Mouse (Mus musculus): ENCODE data around the gene Atp2a2. TPM values are rescaled to one million over a fixed set of nuclear protein-coding genes. Genes with fewer than 3 reads are reported as not detected.

Gene Atp2a2
- polyA plus RNA-seq, 1 experiment = 17.2 TPM

DNA sequence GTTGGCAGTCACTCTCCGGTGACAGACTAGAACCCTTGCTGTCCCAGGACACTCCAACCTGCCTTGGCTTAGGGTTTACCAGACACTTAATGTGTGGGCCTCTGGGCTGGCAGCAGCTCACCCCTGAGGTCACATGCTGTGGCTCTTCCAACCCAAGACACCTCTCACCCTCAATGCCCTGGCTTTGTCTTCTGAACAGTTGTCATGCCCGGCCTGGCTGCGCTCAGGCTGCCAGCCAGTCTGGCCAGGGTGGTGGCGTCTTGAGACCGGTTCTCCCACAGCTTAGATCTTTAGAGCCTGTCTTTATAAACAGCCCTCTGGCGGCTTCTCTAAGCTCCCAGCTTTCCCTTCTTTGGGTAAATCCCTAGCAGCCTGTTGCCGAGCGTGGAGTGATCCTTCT lies 54.2 kb downstream of the Atp2a2 start:
- TF ChIP-seq FLI1 (IDR thresholded peaks at IDR 0.05; ENCODE audit: low read length) (no peak), GATA1 (IDR thresholded peaks at IDR 0.05; ENCODE audit: borderline replicate concordance, low read length) (no peak)
- H3K36me3 ChIP-seq (replicated peaks; ENCODE audit: low read length) = peaks cover 90% of the 10 kb centered on the region
- no peaks in the 10 kb centered on the region for H3K9me3 ChIP-seq
- peaks cover 3% of the 10 kb centered on the region; the same call in 1 of the 2 replicates for H3K4me1 ChIP-seq
- no peak overlapping the region for H3K4me3 ChIP-seq (replicated peaks)
- no peaks in the 10 kb centered on the region for H3K27me3 ChIP-seq (replicated peaks)

DNA sequence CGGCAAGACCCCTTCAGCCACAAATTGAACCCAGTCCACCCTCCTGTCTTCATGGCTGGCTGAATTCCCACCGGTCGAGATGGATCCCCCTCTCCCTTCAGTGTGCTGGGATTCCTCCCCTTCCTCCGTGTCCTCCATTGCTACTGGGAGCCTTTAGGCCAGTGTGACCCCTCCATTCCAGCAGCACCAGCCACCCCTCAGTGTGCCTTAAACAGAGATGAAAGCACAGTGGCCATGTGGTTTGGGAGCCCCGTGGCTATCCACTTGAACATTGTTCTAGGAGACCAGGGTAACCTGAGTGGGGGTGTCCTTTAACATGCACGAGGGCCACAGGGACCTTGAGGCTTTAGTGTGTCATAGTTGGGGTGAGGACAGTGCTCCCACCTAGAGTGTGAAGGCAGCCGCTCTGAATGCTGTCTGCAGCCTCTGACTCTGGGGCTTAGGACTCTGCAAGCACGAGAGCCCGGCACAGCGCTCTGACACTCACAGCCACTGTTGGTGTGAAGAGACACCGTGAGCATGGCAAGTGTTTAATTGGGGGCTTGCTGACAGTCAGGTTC lies 56.9 kb downstream of the Atp2a2 start:
- no peaks in the 10 kb centered on the region; the same call in 1 of the 2 replicates for H3K4me1 ChIP-seq
- H3K9me3 ChIP-seq = no peaks in the 10 kb centered on the region
- H3K36me3 ChIP-seq (replicated peaks; ENCODE audit: low read length) = peaks cover 91% of the 10 kb centered on the region
- no peaks in the 10 kb centered on the region for H3K27me3 ChIP-seq (replicated peaks)
- TF ChIP-seq GATA1 (IDR thresholded peaks at IDR 0.05; ENCODE audit: borderline replicate concordance, low read length) (no peak), FLI1 (IDR thresholded peaks at IDR 0.05; ENCODE audit: low read length) (no peak)
- H3K4me3 ChIP-seq (replicated peaks) = no peak overlapping the region

DNA sequence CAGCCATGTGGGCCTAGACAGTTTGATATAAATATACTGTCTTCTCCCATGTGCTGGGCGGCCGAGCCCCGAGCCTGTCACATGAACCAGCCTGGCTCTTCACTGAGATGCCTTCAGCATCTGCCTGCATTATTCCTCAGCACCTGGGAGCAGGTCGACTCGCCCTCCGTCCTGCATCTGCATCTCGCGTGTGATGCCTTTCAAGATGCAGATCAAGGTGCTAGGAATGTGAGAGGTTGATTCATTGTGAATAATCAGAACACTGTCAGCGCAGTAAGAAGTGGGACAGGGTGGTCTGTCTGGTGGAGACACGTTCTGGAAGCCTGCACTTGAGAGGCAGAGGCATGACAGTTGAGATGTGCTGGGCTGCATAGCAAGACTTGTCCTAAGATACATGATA lies 57.5 kb downstream of the Atp2a2 start:
- no peaks in the 10 kb centered on the region; the same call in 1 of the 2 replicates for H3K4me1 ChIP-seq
- no peaks in the 10 kb centered on the region for H3K9me3 ChIP-seq
- H3K36me3 ChIP-seq (replicated peaks; ENCODE audit: low read length) = peaks cover 91% of the 10 kb centered on the region
- no peak for TF ChIP-seq FLI1 (IDR thresholded peaks at IDR 0.05; ENCODE audit: low read length)
- no peak for TF ChIP-seq GATA1 (IDR thresholded peaks at IDR 0.05; ENCODE audit: borderline replicate concordance, low read length)
- no peaks in the 10 kb centered on the region for H3K27me3 ChIP-seq (replicated peaks)
- H3K4me3 ChIP-seq (replicated peaks) = no peak overlapping the region

DNA sequence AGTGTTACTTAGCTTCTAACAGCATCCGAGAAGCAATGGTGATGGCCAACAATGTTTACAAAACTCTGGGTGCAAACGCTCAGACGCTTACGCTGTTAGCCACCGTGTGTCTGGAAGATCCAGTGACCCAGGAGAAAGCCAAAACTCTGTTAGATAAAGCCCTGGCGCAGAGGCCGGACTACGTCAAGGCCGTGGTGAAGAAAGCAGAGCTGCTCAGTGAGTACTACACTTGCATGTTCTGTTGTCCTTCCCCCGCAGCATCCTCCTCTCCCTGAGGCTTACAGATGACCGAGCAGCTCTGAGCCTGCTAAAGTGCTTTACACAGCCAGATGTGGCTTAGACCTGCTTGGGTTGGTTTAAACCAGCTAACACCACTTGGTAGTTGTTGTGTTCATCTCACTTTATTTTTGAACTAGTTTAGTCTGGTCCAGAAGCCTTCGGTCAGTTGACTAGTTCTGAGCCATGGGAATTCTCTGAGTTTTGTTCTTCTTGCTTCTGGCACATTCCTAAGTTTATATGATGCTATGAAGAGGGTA lies 61.9 kb downstream of the Atp2a2 start:
- H3K36me3 ChIP-seq (replicated peaks; ENCODE audit: low read length) = peaks cover 100% of the 10 kb centered on the region
- TF ChIP-seq GATA1 (IDR thresholded peaks at IDR 0.05; ENCODE audit: borderline replicate concordance, low read length) (no peak), FLI1 (IDR thresholded peaks at IDR 0.05; ENCODE audit: low read length) (no peak)
- no peaks in the 10 kb centered on the region for H3K27me3 ChIP-seq (replicated peaks)
- H3K4me3 ChIP-seq (replicated peaks) = no peak overlapping the region
- no peaks in the 10 kb centered on the region; the same call in 1 of the 2 replicates for H3K4me1 ChIP-seq
- no peaks in the 10 kb centered on the region for H3K9me3 ChIP-seq

DNA sequence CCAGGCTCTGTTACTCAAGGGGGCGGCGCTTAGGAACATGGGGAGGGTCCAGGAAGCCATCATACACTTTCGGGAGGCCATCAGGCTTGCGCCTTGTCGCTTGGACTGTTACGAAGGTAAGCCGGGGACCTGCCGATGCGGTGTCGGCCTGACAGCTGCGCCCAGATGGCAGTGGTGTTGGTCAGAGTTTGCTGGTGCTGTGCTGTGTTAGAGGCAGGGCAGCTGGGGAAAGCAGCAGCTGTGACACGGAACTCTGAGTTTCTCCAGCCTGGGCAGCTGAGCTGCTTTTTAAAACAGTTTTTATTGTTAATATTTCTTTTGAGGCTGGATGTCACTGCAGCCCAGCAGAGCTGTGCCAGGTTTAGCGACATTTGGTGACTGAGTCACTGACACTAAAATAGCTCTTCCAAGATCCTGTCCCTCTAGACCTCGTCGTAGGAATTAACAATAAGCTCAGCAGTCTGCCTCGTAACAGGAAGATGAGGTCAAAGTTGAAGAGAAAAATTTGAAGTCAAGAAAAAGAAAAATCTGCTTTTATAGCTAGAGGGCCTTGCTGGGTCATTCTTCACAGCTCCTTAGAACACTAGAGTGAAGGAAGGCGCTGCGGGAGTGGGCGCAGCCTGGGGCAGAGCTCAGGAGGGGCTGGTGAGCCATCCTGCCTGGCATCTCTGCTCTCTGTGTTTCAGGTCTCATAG lies 62.5 kb downstream of the Atp2a2 start:
- Histone ChIP-seq H3K9me3 (no peaks in the 10 kb centered on the region), H3K4me3 (replicated peaks) (no peak overlapping the region), H3K4me1 (no peaks in the 10 kb centered on the region), H3K27me3 (replicated peaks) (no peaks in the 10 kb centered on the region), H3K36me3 (replicated peaks; ENCODE audit: low read length) (peaks cover 100% of the 10 kb centered on the region)
- TF ChIP-seq FLI1 (IDR thresholded peaks at IDR 0.05; ENCODE audit: low read length) (no peak), GATA1 (IDR thresholded peaks at IDR 0.05; ENCODE audit: borderline replicate concordance, low read length) (no peak)

DNA sequence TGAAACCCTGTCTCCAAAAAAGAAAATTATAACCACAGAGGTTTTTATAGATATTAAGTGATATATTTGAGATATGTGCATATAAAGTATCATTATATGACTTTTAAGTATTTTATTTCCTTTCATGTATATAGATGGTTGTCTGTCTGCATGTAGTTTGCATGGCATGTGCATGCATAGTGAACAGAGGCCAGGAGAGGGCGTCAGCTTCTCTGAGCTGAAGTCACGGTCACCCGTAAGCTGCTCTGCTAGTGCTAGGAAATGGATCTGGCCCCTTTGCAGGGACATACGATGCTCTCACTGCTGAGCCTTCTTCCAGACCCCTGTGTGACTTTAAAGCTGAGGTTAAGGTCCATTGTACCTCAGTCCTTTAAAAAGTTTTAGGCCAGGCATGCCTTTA lies 67.5 kb downstream of the Atp2a2 start:
- peaks cover 99% of the 10 kb centered on the region for H3K36me3 ChIP-seq (replicated peaks; ENCODE audit: low read length)
- H3K4me3 ChIP-seq (replicated peaks) = no peak overlapping the region
- H3K27me3 ChIP-seq (replicated peaks) = no peaks in the 10 kb centered on the region
- TF ChIP-seq FLI1 (IDR thresholded peaks at IDR 0.05; ENCODE audit: low read length) (no peak), GATA1 (IDR thresholded peaks at IDR 0.05; ENCODE audit: borderline replicate concordance, low read length) (no peak)
- H3K4me1 ChIP-seq = no peaks in the 10 kb centered on the region
- H3K9me3 ChIP-seq = no peaks in the 10 kb centered on the region

DNA sequence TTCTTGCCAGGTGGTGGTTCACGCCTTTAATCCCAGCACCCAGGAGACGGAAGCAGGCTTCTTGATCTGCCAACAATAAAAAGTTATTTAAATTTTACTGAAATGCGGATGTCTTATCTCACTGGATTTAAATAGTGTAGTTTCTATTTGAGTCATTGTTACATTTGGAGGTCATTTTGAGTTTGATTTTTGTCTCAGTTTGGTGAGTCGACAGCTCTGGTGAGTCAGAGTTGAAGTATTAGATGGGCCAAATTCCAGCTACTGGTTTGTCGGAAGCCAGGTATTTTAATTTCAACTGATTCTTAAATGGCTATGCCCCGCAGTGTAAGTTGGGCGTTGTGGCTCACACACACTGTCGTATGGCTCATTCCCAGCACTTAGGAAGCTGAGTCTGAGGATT lies 70.8 kb downstream of the Atp2a2 start:
- H3K36me3 ChIP-seq (replicated peaks; ENCODE audit: low read length) = peaks cover 93% of the 10 kb centered on the region
- H3K27me3 ChIP-seq (replicated peaks) = no peaks in the 10 kb centered on the region
- TF ChIP-seq FLI1 (IDR thresholded peaks at IDR 0.05; ENCODE audit: low read length) (no peak), GATA1 (IDR thresholded peaks at IDR 0.05; ENCODE audit: borderline replicate concordance, low read length) (no peak)
- H3K4me3 ChIP-seq (replicated peaks) = no peak overlapping the region
- no peaks in the 10 kb centered on the region for H3K9me3 ChIP-seq
- no peaks in the 10 kb centered on the region for H3K4me1 ChIP-seq

DNA sequence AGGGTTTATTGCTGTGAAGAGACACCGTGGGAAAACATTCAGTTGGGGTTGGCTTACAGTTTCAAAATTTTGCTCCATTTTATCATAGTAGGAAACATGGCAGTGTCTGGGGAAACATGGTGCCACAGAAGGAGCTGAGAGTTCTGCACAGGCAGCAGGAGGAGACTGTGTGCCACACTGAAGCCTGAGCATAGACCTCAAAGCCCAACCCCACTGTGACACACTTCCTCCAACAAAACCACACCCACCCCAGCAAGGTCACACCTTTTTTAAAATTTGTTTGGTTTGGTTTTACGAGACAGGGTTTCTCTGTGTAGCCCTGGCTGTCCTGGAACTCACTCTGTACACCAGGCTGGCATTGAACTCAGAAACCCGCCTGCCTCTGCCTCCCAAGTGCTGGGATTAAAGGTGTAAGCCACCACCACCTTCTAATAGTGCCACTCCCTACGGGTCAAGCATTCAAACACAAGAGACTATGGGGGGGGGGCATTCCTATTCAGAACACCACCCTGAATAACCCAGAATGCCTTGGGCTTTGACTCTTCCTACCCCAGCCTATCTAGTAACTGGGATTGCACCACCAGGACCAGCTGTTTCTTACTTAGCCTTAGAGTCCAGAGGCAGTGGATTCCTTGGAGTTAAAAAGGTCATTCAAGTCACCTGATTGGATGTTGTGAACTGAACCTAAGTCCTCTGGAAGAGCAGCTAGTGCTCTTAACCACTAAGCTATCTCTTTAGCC lies 71.8 kb downstream of the Atp2a2 start:
- H3K9me3 ChIP-seq = no peaks in the 10 kb centered on the region
- H3K4me1 ChIP-seq = no peaks in the 10 kb centered on the region
- H3K4me3 ChIP-seq (replicated peaks) = no peak overlapping the region
- peaks cover 86% of the 10 kb centered on the region for H3K36me3 ChIP-seq (replicated peaks; ENCODE audit: low read length)
- TF ChIP-seq GATA1 (IDR thresholded peaks at IDR 0.05; ENCODE audit: borderline replicate concordance, low read length) = no peak
- no peak for TF ChIP-seq FLI1 (IDR thresholded peaks at IDR 0.05; ENCODE audit: low read length)
- no peaks in the 10 kb centered on the region for H3K27me3 ChIP-seq (replicated peaks)

DNA sequence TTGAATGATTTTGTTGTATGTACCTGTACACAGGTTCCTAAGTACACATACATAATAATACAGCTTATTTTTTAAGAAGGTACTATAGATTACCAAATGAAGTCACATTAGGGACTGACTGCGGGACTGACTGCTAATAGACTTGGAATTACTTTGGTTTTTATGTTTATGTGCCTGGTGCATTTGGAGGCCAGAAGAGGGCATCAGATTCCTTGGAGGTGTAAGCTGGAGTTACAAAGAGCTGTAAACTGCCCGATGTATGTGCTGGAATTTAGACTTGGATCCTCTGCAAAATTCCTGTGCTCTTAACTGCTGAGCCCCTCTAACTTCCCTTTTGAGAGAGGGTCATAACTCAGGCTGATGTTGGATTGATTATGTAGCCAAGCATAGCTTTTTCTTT lies 76.5 kb downstream of the Atp2a2 start:
- Histone ChIP-seq H3K36me3 (replicated peaks; ENCODE audit: low read length) (peaks cover 43% of the 10 kb centered on the region), H3K27me3 (replicated peaks) (no peaks in the 10 kb centered on the region), H3K9me3 (no peaks in the 10 kb centered on the region), H3K4me3 (replicated peaks) (no peak overlapping the region), H3K4me1 (peaks cover 31% of the 10 kb centered on the region)
- TF ChIP-seq FLI1 (IDR thresholded peaks at IDR 0.05; ENCODE audit: low read length) = no peak
- TF ChIP-seq GATA1 (IDR thresholded peaks at IDR 0.05; ENCODE audit: borderline replicate concordance, low read length) = no peak

DNA sequence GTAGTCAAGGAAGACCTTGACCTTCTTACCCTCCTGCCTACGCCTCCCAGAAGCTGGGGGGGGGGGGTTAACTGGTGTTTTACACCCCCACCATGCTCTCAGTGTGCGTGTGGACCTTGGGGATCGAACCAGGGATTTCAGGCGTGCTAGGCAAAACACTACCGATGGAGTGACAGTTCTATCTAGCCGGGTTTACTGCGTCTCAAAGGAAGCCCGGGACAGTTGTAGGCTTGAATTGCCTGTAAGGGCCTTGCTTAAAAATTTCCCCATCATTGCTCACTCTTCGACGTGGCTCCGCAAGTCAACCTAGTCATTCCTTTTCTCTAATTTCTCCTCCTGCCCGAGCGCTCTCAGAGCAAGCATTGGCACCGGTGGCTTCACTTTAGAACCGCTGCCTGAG lies 78.9 kb downstream of the Atp2a2 start:
- TF ChIP-seq GATA1 (IDR thresholded peaks at IDR 0.05; ENCODE audit: borderline replicate concordance, low read length) (no peak), FLI1 (IDR thresholded peaks at IDR 0.05; ENCODE audit: low read length) (no peak)
- H3K27me3 ChIP-seq (replicated peaks) = no peaks in the 10 kb centered on the region
- peaks cover 20% of the 10 kb centered on the region for H3K36me3 ChIP-seq (replicated peaks; ENCODE audit: low read length)
- H3K4me1 ChIP-seq = peaks cover 31% of the 10 kb centered on the region
- no peaks in the 10 kb centered on the region for H3K9me3 ChIP-seq
- H3K4me3 ChIP-seq (replicated peaks) = peak overlapping the region; percentile 99

All from megakaryocyte, embryonic 14.5 days (primary cell).